Mouse (Mus musculus) forebrain, embryonic 10.5 days (tissue): ENCODE results near the gene Gabbr1. TPM values are rescaled to one million over a fixed set of nuclear protein-coding genes. Genes with fewer than 3 reads are reported as not detected.

Experiments used
- DNase-seq: peaks from one replicate; pipeline ENCODE4 v3.0.0-alpha.2; 2017; ENCODE audit warnings: low spot score; ENCODE audit errors: extremely low spot score
- H3K27ac ChIP-seq: fragments of 300-500 bp; sonication (generic); 2 replicates; pipeline ENCODE4 v1.5.1; 2016; ENCODE audit warnings: mild to moderate bottlenecking
- H3K27me3 ChIP-seq: fragments of 300-500 bp; sonication (generic); 2 replicates; pipeline ENCODE4 v1.6.1; 2016; ENCODE audit warnings: mild to moderate bottlenecking; ENCODE audit not compliant: poor library complexity, severe bottlenecking
- H3K36me3 ChIP-seq: fragments of 300-500 bp; sonication (generic); replicated peaks from 2 replicates; pipeline ENCODE4 v1.6.1; 2016; ENCODE audit warnings: mild to moderate bottlenecking, moderate library complexity
- H3K4me1 ChIP-seq: fragments of 300-500 bp; sonication (generic); 2 replicates; pipeline ENCODE4 v1.6.1; 2016
- H3K4me3 ChIP-seq: fragments of 300-500 bp; sonication (generic); 2 replicates; pipeline ENCODE4 v1.5.1; 2016; ENCODE audit warnings: mild to moderate bottlenecking, moderate library complexity
- H3K9me3 ChIP-seq: fragments of 300-500 bp; sonication (generic); 2 replicates; pipeline ENCODE4 v1.6.1; 2016; ENCODE audit warnings: mild to moderate bottlenecking, moderate library complexity
- WGBS: fragments of 180-500 bp; shearing (Covaris S2); methylation state at CpG from one replicate; pipeline ENCODE4 v1.1.7; 2016; 5-methylcytosine and 5-hydroxymethylcytosine counted together
- polyA plus RNA-seq: library from polyadenylated mRNA; unstranded; fragments of >200 nt; fragmentation: Nextera tagmentation; extraction: Ambion mirVana; gene quantifications from 2 replicates; pipeline ENCODE4 v1.2.1, GENCODE M21; 2016

Gabbr1 gene
- polyA plus RNA-seq, 1 experiment from 2014 or later, result 8.0 TPM

GRCm38 (mm10) chr17:37088399-37088798 is 42.6 kb downstream of the Gabbr1 start, which contains the start of gene Olfr90:
Gene Olfr90 (minus strand): TSS chr17:37088499.
- Histone ChIP-seq H3K4me3 (no peak within 1 kb of the TSS), H3K9me3 (no peaks in the 10 kb centered on the region), H3K27ac (no peak within 1 kb of the TSS), H3K36me3 (no peaks in the 10 kb centered on the region), H3K27me3 (no peaks in the 10 kb centered on the region), H3K4me1 (no peaks in the 10 kb centered on the region)
- DNase-seq, result no peak

DNA sequence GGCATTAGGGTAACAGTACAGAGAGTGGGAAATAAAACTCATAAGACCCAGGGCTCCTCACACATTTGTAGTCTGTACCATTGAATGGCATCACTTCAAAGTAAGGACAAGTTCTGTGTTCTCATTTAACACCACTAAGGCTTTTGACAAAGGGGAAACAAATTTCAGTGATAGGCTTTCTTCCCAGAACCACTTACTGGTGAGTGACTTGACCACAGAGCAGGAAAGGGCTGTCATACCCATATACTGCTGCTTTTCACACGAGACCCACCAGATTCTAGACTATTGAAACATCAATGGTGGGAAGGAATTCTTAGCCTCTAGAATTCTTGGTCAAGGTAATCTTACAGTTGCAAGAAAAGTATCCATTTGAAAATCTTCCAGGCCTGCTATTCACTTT is 46.4 kb downstream of the Gabbr1 start:
- 78% methylated on average over 1 of the region's 1 CpGs for WGBS
- Histone ChIP-seq H3K27me3 (no peaks in the 10 kb centered on the region), H3K4me1 (no peaks in the 10 kb centered on the region)

DNA sequence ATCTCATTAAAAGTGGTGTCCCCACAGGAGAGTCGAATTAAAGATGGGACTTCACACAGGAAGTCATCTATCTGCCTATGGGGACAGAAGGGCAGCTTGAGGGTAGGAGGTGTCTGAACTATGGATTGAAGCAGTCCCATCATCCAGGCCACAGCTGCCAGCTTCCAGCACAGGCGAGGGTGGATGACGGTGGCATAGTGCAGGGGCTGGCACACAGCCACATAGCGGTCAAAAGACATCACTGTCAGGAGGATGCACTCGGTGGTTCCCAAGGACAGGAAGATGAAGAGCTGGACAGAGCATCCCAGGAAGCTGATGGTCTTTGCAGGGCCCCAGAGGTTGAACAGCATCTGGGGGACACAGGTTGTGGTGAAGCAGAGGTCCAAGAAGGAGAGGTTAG is 47.5 kb downstream of the Gabbr1 start:
- no peak overlapping the region for H3K27ac ChIP-seq
- H3K9me3 ChIP-seq, result no peaks in the 10 kb centered on the region
- no peaks in the 10 kb centered on the region for H3K27me3 ChIP-seq
- WGBS, result 90% methylated on average over 5 of the region's 5 CpGs
- no peaks in the 10 kb centered on the region for H3K4me1 ChIP-seq
- no peak for DNase-seq
- no peaks in the 10 kb centered on the region for H3K36me3 ChIP-seq
- H3K4me3 ChIP-seq, result no peak overlapping the region

More for the DNA sequence above, 46.4 kb downstream of the Gabbr1 start:
- Histone ChIP-seq H3K9me3 (no peaks in the 10 kb centered on the region), H3K36me3 (no peaks in the 10 kb centered on the region), H3K27ac (no peak overlapping the region), H3K4me3 (no peak overlapping the region)
- no peak for DNase-seq

DNA sequence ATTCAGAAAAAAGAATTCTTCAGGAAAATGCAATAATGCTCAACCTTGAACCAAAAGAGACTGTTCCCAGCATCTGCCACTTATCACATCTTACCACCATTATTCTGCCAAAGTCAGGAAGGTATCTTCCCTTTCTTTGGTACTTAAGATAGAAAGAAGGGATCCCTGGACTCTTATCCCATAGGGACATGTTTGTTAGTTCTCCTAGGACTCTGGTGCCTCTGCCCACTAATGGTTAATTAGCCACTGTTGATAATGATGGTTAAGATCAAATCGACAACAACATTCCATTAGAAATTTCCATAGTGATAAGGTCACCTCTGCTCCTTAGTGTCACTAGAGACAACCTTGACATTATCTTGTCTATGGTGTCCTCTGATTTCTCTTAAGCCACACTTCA is 52.4 kb downstream of the Gabbr1 start, which contains the start of gene Olfr91:
Gene Olfr91, minus strand, starts transcription at position 101 of the 400 bp plus-strand sequence.
- H3K36me3 ChIP-seq, result no peaks in the 10 kb centered on the region
- WGBS, result 92% methylated on average over 1 of the region's 1 CpGs
- no peak for DNase-seq
- H3K27ac ChIP-seq, result no peak within 1 kb of the TSS
- H3K27me3 ChIP-seq, result no peaks in the 10 kb centered on the region
- H3K9me3 ChIP-seq, result no peaks in the 10 kb centered on the region
- H3K4me1 ChIP-seq, result no peaks in the 10 kb centered on the region
- no peak within 1 kb of the TSS for H3K4me3 ChIP-seq

DNA sequence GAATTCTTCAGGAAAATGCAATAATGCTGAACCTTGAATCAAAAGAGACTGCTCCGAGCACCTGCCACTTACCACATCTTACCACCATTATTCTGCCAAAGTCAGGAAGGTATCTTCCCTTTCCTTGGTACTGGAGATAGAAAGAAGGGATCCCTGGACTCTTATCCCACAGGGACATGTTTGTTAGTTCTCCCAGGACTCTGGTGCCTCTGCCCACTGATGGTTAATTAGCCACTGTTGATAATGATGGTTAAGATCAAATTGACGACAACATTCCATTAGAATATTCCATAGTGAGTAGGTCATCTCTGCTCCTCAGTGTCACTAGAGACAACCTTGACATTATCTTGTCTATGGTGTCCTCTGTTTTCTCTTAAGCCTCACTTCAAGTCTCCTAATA is 74.2 kb downstream of the Gabbr1 start, which contains the start of gene Olfr92:
Gene Olfr92, minus strand, starts transcription at position 101 of the 400 bp plus-strand sequence.
- Histone ChIP-seq H3K9me3 (no peaks in the 10 kb centered on the region), H3K36me3 (no peaks in the 10 kb centered on the region), H3K27ac (no peak within 1 kb of the TSS), H3K27me3 (no peaks in the 10 kb centered on the region), H3K4me3 (no peak within 1 kb of the TSS), H3K4me1 (no peaks in the 10 kb centered on the region)
- 92% methylated on average over 2 of the region's 2 CpGs for WGBS
- no peak for DNase-seq

Other genes with a start within 250 kb of the Gabbr1 start
- gene H2-M10.6, start 233.8 kb upstream of the Gabbr1 start, polyA plus RNA-seq, result not detected in 2 replicates
- 42.8 and 44.3 TPM in 2 replicates for gene Trim26, start 208.8 kb upstream of the Gabbr1 start, polyA plus RNA-seq
- gene Trim15, start 178.8 kb upstream of the Gabbr1 start, polyA plus RNA-seq, result 0.20 and 0.27 TPM in 2 replicates
- 6.1 and 9.8 TPM in 2 replicates for gene Trim10, start 176.4 kb upstream of the Gabbr1 start, polyA plus RNA-seq
- not detected in 2 replicates for gene Trim40, start 155.8 kb upstream of the Gabbr1 start, polyA plus RNA-seq
- not detected in 2 replicates for gene Trim31, start 147.8 kb upstream of the Gabbr1 start, polyA plus RNA-seq
- 0.26 and 0.31 TPM in 2 replicates for gene Rnf39, start 103.0 kb upstream of the Gabbr1 start, polyA plus RNA-seq
- 157 TPM in 2 replicates for gene Ppp1r11, start 94.2 kb upstream of the Gabbr1 start, polyA plus RNA-seq
- 89.0 and 98.1 TPM in 2 replicates for gene Znrd1, start 87.4 kb upstream of the Gabbr1 start, polyA plus RNA-seq
- 9.9 and 11.0 TPM in 2 replicates for gene Znrd1as, start 87.4 kb upstream of the Gabbr1 start, polyA plus RNA-seq
- gene 2410137M14Rik, start 64.7 kb upstream of the Gabbr1 start, polyA plus RNA-seq, result not detected in 2 replicates
- 0.74 and 0.94 TPM in 2 replicates for gene H2-M5, start 56.4 kb upstream of the Gabbr1 start, polyA plus RNA-seq
- 78.5 and 81.0 TPM in 2 replicates for gene Zfp57, start 44.8 kb upstream of the Gabbr1 start, polyA plus RNA-seq
- 0.16 and 0.30 TPM in 2 replicates for gene Mog, start 22.6 kb upstream of the Gabbr1 start, polyA plus RNA-seq
- gene Olfr90, start 42.5 kb downstream of the Gabbr1 start, polyA plus RNA-seq, result not detected in 2 replicates
- gene Olfr91, start 52.3 kb downstream of the Gabbr1 start, polyA plus RNA-seq, result 0.15 TPM in 1 of 2 replicates, not detected in the other
- not detected in 2 replicates for gene Olfr92, start 74.1 kb downstream of the Gabbr1 start, polyA plus RNA-seq
- not detected in 2 replicates for gene Olfr93, start 115.5 kb downstream of the Gabbr1 start, polyA plus RNA-seq
- gene Ubd, start 147.9 kb downstream of the Gabbr1 start, polyA plus RNA-seq, result not detected in 2 replicates
- gene Olfr94, start 155.0 kb downstream of the Gabbr1 start, polyA plus RNA-seq, result not detected in 2 replicates
- gene Olfr95, start 167.2 kb downstream of the Gabbr1 start, polyA plus RNA-seq, result not detected in 2 replicates
- not detected in 2 replicates for gene Olfr96, start 174.2 kb downstream of the Gabbr1 start, polyA plus RNA-seq
- not detected in 2 replicates for gene Olfr97, start 191.4 kb downstream of the Gabbr1 start, polyA plus RNA-seq
- not detected in 2 replicates for gene Olfr98, start 217.8 kb downstream of the Gabbr1 start, polyA plus RNA-seq
- 1.9 and 2.6 TPM in 2 replicates for gene H2-M3, start 224.3 kb downstream of the Gabbr1 start, polyA plus RNA-seq
- not detected in 2 replicates for gene Olfr99, start 237.5 kb downstream of the Gabbr1 start, polyA plus RNA-seq